Mouse (Mus musculus) midbrain, embryonic 11.5 days (tissue): Measurements from ENCODE around the gene Ddhd1. TPM values are rescaled to one million over a fixed set of nuclear protein-coding genes. Genes with fewer than 3 reads are reported as not detected.
"Not testable (repeated sequence)": the region's sequence is repeated elsewhere in the genome, so short reads cannot be mapped to it uniquely, and the experiment has no call there.

Experiments used
- ATAC-seq: fragments of 200-750 bp; cut with Nextera tagmentation; 2 replicates; pipeline ENCODE4 v1.8.0; 2017; ENCODE audit warnings: moderate TSS enrichment, moderate library complexity; ENCODE audit not compliant: low FRiP score
- DNase-seq: peaks from one replicate; pipeline ENCODE4 v3.0.0; 2015; ENCODE audit warnings: low spot score; ENCODE audit errors: missing footprints
- H3K27ac ChIP-seq: fragments of 300-500 bp; sonication (generic); 2 replicates; pipeline ENCODE4 v1.5.1; 2014; ENCODE audit warnings: low read depth, low read length
- H3K27me3 ChIP-seq: fragments of 300-500 bp; sonication (generic); 2 replicates; pipeline ENCODE4 v1.6.1; 2014; ENCODE audit warnings: mild to moderate bottlenecking, low read length, moderate library complexity, mixed read lengths; ENCODE audit not compliant: control insufficient read depth, insufficient read depth
- H3K36me3 ChIP-seq: fragments of 300-500 bp; sonication (generic); 2 replicates; pipeline ENCODE4 v1.6.1; 2014; ENCODE audit warnings: mild to moderate bottlenecking, low read length, moderate library complexity, mixed read lengths; ENCODE audit not compliant: control insufficient read depth, insufficient read depth
- H3K4me1 ChIP-seq: fragments of 300-500 bp; sonication (generic); 2 replicates; pipeline ENCODE4 v1.6.1; 2014; ENCODE audit warnings: low read length; ENCODE audit not compliant: control insufficient read depth, insufficient read depth
- H3K4me2 ChIP-seq: fragments of 300-500 bp; sonication (generic); 2 replicates; pipeline ENCODE4 v1.6.1; 2014; ENCODE audit warnings: mild to moderate bottlenecking, moderate library complexity
- H3K4me3 ChIP-seq: fragments of 300-500 bp; sonication (generic); 2 replicates; pipeline ENCODE4 v1.5.1; 2014; ENCODE audit warnings: low read depth, low read length
- H3K9ac ChIP-seq: fragments of 300-500 bp; sonication (generic); 2 replicates; pipeline ENCODE4 v1.6.1; 2014; ENCODE audit warnings: low read length
- H3K9me3 ChIP-seq: fragments of 300-500 bp; sonication (generic); 2 replicates; pipeline ENCODE4 v1.6.1; 2016; ENCODE audit warnings: low read length; ENCODE audit not compliant: control insufficient read depth
- WGBS: fragments of 180-500 bp; shearing (Covaris S2); extraction: QIAGEN DNeasy Blood & Tissue Kit; methylation state at CpG from one replicate; pipeline ENCODE4 v1.1.7; 2014; 5-methylcytosine and 5-hydroxymethylcytosine counted together
- polyA plus RNA-seq: library from polyadenylated mRNA; unstranded; fragments of >200 nt; fragmentation: Nextera tagmentation; extraction: Ambion mirVana; gene quantifications from 2 replicates; pipeline ENCODE4 v1.2.1, GENCODE M21; 2014

Gene Ddhd1
- polyA plus RNA-seq, 1 experiment from 2014 or later, result 12.8 TPM

DNA sequence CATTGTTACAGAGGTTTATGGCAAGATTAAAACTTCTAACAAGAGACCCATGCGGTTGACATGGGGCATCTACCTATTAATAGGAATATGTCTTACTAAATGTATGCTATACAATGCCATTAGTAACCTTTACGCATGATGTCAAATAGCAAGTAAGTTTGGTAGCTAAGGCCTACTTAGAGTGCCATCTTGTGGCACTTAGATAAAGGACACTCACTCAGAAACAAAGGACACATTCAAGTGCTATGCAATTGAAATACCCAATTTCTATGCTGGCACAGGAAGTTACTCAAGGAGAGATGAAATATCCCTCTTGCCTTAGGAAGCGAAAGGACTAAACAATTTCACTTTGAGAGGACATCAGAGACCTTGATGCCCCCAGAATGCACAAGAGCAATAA, 55.9 kb downstream of the Ddhd1 start:
- Histone ChIP-seq H3K36me3 (no peaks in the 10 kb centered on the region; the same call in 1 of the 2 replicates), H3K4me1 (no peaks in the 10 kb centered on the region), H3K4me2 (no peak overlapping the region), H3K27ac (no peak overlapping the region), H3K9me3 (no peaks in the 10 kb centered on the region), H3K27me3 (no peaks in the 10 kb centered on the region), H3K9ac (no peak overlapping the region), H3K4me3 (no peak overlapping the region)
- WGBS, result 69% methylated on average over 3 of the region's 3 CpGs
- ATAC-seq (no peak), DNase-seq (peak; percentile 85)

DNA sequence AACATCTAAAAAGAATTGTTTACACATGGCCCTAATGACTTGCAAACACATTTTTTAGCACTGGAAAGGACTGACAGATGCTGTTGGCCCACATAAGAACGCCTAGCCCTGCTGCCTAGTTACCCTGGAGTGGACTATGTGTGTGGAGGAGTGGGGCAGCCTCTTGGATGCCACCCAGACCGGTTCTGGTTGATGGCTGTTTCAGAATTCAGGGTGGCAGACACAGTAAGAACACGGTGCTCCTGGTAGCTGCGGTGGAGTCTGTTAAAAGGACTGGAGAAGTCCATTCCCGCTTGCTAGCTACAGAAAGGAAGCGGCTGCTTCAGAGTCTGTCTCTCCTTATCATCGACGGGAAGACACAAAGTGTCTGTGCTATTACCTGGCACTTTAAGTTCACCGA, 57.4 kb downstream of the Ddhd1 start:
- Histone ChIP-seq H3K27me3 (no peaks in the 10 kb centered on the region), H3K27ac (no peak overlapping the region), H3K4me1 (no peaks in the 10 kb centered on the region), H3K9ac (no peak overlapping the region), H3K36me3 (no peaks in the 10 kb centered on the region; the same call in 1 of the 2 replicates), H3K4me3 (no peak overlapping the region), H3K9me3 (no peaks in the 10 kb centered on the region), H3K4me2 (no peak overlapping the region)
- DNase-seq (no peak), ATAC-seq (no peak)
- WGBS, result 94% methylated on average over 9 of the region's 9 CpGs

DNA sequence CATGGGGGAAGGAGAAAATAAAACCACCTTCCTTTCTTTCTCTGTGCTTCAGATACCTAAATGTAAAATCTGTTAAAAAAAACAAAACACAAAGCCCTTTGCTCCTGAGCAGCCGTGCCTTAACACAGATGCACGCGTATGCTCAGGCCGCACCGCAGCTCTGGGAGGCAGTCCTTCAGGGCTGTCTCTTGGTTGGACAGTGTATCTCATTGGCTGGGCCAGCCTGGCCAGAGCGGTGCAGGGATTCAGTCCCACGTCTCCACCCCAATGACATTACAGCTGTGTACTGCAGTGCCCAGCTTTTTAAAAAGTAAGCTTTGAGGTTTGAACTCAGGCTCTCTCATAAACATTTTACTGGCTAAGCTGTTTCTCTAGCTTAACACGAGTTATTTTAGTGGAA, 60.1 kb downstream of the Ddhd1 start:
- Histone ChIP-seq H3K4me1 (no peaks in the 10 kb centered on the region), H3K4me3 (no peak overlapping the region), H3K27ac (no peak overlapping the region), H3K4me2 (no peak overlapping the region), H3K9me3 (no peaks in the 10 kb centered on the region), H3K9ac (no peak overlapping the region), H3K36me3 (peaks cover 4% of the 10 kb centered on the region), H3K27me3 (no peaks in the 10 kb centered on the region)
- ATAC-seq (no peak), DNase-seq (no peak)
- WGBS, result 82% methylated on average over 8 of the region's 8 CpGs

DNA sequence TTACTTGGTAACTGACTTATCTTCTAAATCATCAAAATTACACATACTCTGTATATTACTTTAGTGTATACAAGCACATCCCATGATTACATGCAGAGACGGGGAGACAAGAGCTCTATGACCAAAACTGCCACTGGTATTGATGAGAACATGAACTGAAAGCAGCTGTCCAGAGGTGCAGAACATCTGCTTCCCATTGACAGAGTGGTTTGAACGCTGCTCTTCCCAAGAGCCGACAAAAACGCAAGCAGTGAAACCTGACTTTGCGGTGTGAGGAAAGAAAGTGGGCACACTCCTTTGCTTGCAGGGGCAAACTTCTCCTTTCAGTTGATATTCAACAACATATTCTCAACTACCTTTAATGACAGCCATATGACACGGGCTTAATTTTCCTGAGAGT, 64.7 kb downstream of the Ddhd1 start:
- 83% methylated on average over 6 of the region's 6 CpGs for WGBS
- no peak overlapping the region for H3K4me2 ChIP-seq
- no peak overlapping the region for H3K27ac ChIP-seq
- no peaks in the 10 kb centered on the region for H3K27me3 ChIP-seq
- H3K9me3 ChIP-seq, result no peaks in the 10 kb centered on the region
- H3K4me1 ChIP-seq, result no peaks in the 10 kb centered on the region
- H3K9ac ChIP-seq, result no peak overlapping the region
- DNase-seq (no peak), ATAC-seq (no peak)
- H3K4me3 ChIP-seq, result no peak overlapping the region
- peaks cover 4% of the 10 kb centered on the region; the same call in 1 of the 2 replicates for H3K36me3 ChIP-seq

DNA sequence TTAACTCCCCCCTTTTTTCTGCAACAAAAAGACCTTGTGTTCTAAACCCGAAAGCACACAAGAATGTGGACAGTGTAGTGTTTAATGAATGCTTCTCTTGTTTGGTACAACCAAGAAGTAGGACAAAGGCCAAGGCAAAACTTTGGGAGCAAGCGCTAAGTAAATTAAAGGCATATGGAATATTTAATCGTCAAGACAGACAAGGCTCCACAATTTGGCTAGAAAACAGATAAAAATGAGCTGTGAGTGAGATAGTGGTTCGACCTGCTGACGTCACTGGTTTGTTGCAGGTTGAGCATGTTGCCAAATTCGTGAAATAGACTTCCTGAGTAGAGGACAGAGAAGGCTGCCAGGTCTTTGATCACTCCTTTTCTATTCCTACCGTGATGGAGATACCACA, 69.5 kb downstream of the Ddhd1 start:
- H3K9ac ChIP-seq, result no peak overlapping the region
- H3K27me3 ChIP-seq, result no peaks in the 10 kb centered on the region
- WGBS, result 92% methylated on average over 7 of the region's 7 CpGs
- no peaks in the 10 kb centered on the region for H3K4me1 ChIP-seq
- no peak overlapping the region for H3K4me2 ChIP-seq
- no peak overlapping the region for H3K27ac ChIP-seq
- no peak for ATAC-seq
- no peaks in the 10 kb centered on the region for H3K9me3 ChIP-seq
- no peak overlapping the region for H3K4me3 ChIP-seq
- no peak for DNase-seq
- H3K36me3 ChIP-seq, result peaks cover under 1% of the 10 kb centered on the region; the same call in 1 of the 2 replicates

DNA sequence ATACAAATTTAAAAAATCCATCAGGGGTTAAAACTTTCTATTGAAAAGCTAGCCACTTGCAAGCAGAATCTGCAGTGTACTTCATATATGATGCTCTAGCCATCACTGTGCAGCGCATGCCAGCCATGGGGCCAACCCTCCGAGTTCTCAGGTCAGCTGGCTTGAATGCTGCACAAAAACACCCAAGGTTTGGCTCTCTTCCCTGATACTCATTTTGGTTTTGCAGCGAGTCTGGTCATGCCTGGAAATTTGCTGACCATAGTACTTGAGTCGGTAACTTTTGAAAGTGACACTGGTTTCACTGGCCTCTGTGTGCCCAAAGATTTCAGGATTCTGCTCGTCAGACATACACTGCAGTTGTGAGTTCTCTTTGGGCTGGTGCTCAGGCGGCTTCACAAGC, 70.4 kb downstream of the Ddhd1 start:
- H3K4me2 ChIP-seq, result no peak overlapping the region
- H3K36me3 ChIP-seq, result no peaks in the 10 kb centered on the region
- no peak overlapping the region for H3K27ac ChIP-seq
- H3K9me3 ChIP-seq, result no peaks in the 10 kb centered on the region
- ATAC-seq (no peak), DNase-seq (no peak)
- no peak overlapping the region for H3K9ac ChIP-seq
- H3K27me3 ChIP-seq, result no peaks in the 10 kb centered on the region
- no peaks in the 10 kb centered on the region for H3K4me1 ChIP-seq
- WGBS, result 91% methylated on average over 6 of the region's 6 CpGs
- H3K4me3 ChIP-seq, result no peak overlapping the region

DNA sequence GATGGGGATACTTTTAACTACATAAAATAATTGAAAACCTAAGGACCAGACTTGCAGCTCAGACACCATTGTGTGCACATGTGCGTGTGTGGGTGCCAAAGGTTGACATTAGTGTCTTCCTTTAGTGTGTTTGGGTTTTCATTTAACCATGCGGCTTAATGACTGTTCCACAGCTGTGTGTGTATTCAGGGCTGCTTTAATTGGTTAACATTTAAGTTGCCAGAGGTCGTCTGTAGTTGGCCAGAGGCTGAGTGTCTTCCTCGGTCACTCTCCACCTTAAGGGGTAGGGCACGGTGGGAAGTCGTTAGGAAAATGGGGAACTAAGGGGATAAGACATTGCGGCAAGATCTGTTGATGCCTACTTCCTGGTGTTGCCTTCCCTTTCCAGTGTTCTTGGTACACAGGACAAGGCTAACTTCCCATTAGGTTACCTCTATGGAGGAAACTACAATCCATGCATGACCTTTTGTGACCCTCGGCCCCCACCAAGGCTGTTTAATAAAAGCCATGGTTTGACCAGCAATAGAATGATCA, 74.4 kb downstream of the Ddhd1 start:
- Histone ChIP-seq H3K27me3 (no peaks in the 10 kb centered on the region), H3K9ac (no peak overlapping the region), H3K4me1 (no peaks in the 10 kb centered on the region), H3K9me3 (no peaks in the 10 kb centered on the region), H3K4me3 (no peak overlapping the region), H3K36me3 (no peaks in the 10 kb centered on the region), H3K27ac (no peak overlapping the region), H3K4me2 (no peak overlapping the region)
- 84% methylated on average over 8 of the region's 8 CpGs for WGBS
- DNase-seq (no peak), ATAC-seq (no peak)

DNA sequence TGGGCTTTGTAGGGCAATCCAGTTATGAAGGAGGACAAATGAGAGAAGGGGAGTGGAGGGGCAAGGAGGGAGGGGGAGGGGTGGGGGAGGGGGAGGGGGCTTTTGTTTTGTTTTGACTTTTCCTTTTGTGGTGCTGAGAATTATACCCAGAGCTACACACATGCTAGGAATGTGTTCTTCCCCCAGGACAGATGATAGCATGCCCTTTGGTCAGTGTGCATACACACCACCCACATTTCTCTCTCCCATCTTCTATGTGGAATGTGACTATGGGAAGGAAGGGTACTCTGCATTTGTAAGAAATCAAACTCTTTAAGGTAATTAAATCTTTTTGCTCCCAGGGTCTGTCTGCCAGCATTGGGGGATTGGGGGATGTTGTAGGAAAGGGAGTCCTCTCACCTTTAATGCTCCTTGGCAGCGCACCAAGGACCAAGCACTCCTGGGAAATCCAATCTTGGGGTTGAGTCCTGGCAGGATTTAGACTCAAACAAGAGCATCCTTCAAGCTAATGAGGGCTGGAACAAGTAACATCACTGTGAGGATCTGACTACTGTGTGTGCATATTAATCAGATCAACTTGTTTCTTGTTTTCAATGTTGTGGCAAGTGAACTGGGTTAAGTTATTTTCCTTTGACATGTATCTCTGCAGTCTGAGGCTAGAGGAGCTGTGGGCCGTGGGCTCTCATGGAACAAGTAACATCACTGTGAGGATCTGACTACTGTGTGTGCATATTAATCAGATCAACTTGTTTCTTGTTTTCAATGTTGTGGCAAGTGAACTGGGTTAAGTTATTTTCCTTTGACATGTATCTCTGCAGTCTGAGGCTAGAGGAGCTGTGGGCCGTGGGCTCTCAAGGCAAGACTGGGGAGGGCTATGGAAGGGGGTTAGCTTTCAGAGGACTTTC, 76.8 kb downstream of the Ddhd1 start:
- H3K9me3 ChIP-seq, H3K36me3 ChIP-seq, H3K27ac ChIP-seq, DNase-seq, H3K9ac ChIP-seq, H3K4me3 ChIP-seq, H3K4me2 ChIP-seq, ATAC-seq, H3K4me1 ChIP-seq, H3K27me3 ChIP-seq: not testable (repeated sequence)
- WGBS, result 76% methylated on average over 3 of the region's 3 CpGs
